Mouse (Mus musculus) embryonic stem cell, embryonic (primary cell): ENCODE data around the gene Spdye4a.
"Not testable (repeated sequence)": the region's sequence is repeated elsewhere in the genome, so short reads cannot be mapped to it uniquely, and the experiment has no call there.

Source experiments
- CTCF ChIA-PET, 4 experiments: fragments of 300-600 bp in 2 of 4; fragments of 350-600 bp in 2 of 4; sonication (Branson Sonifier 250); formaldehyde crosslinking; loops; one replicate each; lab custom pipeline; 2022; ENCODE audit warnings: inconsistent platforms in 2 of 4; lab: Charles Lee
- POLR2A ChIA-PET, 4 experiments: fragments of 300-600 bp in 2 of 4; fragments of 350-600 bp in 2 of 4; sonication (Branson Sonifier 250); formaldehyde crosslinking; loops; one replicate each; lab custom pipeline; 2022; ENCODE audit warnings: antibody characterized with exemption in 4 of 4, inconsistent platforms in 1 of 4; lab: Charles Lee

Spdye4a gene

DNA sequence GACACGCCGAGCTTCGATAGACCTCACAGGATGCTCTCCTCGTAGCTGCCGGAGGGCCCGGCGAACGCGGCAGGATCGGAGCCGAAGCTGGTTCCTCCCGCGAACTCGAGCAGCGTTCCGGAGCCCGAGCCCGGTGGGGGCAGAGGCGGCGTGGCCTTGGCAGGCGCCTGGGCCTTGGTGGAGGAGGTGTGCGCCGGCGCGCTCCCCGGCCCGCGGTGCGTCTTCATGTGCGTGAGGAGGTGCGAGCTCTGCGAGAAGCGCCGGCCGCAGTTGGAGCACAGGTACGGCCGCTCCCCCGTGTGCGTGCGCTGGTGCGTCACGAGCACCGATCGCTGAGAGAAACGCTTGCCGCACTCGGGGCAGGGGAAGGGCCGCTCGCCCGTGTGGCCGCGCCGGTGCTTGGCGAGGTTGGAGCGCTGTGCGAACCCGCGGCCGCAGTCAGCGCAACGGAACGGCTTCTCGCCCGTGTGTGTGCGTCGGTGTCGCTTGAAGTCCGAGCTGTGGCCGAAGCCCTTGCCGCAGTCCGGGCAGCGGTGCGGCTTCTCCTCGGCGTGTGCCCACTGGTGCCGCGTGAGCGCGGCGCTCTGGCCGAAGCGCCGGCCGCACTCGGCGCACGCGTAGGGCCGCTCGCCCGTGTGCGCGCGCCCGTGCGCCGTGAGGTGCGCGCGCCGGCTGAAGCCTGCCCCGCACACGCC, 26.6 kb upstream of the Spdye4a start:
- ChIA-PET CTCF (interaction anchor here in 2 of 4 experiments (0.5 to 1.0 kb wide), 4 partner anchors 41 to 1129 kb away, joined by 3 to 5 read pairs (median 3); partner anchors contain the start of gene Zfp853 (in 1 of the 2)), POLR2A (interaction anchor here (0.5 to 2.1 kb wide), 16 partner anchors 11 to 347 kb away, joined by 3 to 7 read pairs (median 3); partner anchors contain the start of genes Zfp316 (in 3 of the 4) and Zfp12 (in 1 of the 4))

DNA sequence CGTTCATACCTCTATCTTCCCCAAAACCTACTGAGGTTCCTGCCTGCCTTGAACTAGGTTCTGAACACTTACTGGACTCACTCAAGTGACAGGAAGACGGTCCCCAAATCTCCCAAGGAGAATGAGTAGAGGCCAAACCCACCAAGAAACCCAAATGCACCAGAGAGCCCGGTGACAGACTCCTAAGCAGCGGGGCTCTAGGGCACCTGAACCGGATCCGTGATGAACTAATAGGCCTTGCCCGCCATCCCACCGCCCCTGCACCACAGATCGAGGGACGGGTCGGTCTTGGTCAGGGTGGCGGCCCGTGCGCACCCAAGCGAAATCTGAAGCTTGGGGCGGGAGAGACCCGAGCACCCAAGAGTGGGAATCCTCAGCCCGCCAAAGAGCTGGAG, 26.1 kb upstream of the Spdye4a start:
- POLR2A ChIA-PET: interaction anchor here (0.7 to 2.1 kb wide), 12 partner anchors 12 to 317 kb away, joined by 3 to 7 read pairs (median 4); partner anchors contain the start of genes Zfp316 (in 3 of the 4) and Zfp12 (in 1 of the 4)
- CTCF ChIA-PET: interaction anchor here in 2 of 4 experiments (0.5 to 1.0 kb wide), 3 partner anchors 41 to 928 kb away, joined by 3 to 5 read pairs (median 3); partner anchors contain the start of gene Zfp853 (in 1 of the 2)

DNA sequence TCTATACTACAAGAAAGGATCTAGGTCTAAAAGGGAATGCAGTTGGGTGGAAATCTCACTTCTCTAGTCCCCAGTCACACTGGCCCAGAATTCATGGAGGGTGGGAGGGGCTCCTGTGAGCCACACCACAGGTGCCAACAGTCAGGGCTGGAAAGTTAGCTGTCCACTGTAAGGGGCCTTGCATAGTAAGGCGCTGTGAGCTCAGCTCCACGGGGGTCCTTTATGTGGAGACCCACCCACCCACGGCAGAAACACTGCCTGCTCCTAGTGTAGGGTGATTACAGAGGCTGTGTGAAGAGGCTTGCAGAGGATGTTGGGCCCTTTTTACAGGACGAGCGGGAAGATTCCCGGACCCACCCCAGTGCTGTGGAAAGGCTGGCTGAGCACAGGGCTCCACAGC, 25.3 kb upstream of the Spdye4a start:
- POLR2A ChIA-PET: interaction anchor here in 2 of 4 experiments (0.7 to 2.1 kb wide), 5 partner anchors 12 to 48 kb away, joined by 3 to 5 read pairs (median 4); partner anchors contain the start of genes Zfp12 (in 1 of the 2) and Zfp316 (in 1 of the 2)
- CTCF ChIA-PET: no interaction called here

DNA sequence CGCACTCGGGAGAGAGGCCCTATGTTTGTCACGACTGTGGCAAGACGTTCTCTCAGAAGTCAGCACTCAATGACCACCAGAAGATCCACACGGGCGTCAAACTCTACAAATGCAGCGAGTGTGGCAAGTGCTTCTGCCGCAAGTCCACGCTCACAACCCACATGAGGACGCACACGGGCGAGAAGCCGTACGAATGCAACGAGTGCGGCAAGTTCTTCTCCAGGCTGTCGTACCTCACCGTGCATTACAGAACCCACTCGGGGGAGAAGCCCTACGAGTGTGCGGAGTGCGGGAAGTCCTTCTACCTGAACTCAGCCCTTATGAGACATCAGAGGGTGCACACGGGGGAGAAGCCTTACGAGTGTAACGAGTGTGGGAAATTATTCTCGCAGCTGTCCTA, 18.2 kb upstream of the Spdye4a start:
- ChIA-PET POLR2A (no interaction called here), CTCF (no interaction called here)

DNA sequence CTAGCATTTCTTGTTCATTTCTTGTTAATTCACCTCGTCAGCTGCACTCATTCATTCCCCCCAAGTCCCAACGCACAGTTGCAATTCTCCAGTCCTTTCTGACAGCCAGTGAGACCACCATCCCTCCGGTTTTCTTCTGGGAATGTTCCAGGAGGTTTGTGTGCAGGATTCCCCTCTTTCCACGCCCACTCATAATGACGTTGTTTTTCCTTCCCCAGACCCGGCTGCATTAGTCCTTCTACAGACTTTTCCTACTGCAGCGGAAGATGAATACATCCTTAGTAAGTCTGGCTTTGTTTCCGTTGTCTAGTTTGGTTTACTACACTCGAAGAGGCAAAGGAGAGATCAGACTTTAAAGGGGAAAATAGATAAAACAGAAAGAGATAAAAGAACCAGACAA, 9.3 kb upstream of the Spdye4a start:
- CTCF ChIA-PET: interaction anchor here in 2 of 4 experiments (1.0 to 1.9 kb wide), 4 partner anchors 20 to 300 kb away, joined by 3 to 6 read pairs (median 4); no protein-coding TSS in a partner anchor
- POLR2A ChIA-PET: interaction anchor here in 1 of 4 experiments (1.3 to 1.4 kb wide), 2 partner anchors 20 to 56 kb away, joined by 3 to 6 read pairs; partner anchors contain the start of gene Rbak

DNA sequence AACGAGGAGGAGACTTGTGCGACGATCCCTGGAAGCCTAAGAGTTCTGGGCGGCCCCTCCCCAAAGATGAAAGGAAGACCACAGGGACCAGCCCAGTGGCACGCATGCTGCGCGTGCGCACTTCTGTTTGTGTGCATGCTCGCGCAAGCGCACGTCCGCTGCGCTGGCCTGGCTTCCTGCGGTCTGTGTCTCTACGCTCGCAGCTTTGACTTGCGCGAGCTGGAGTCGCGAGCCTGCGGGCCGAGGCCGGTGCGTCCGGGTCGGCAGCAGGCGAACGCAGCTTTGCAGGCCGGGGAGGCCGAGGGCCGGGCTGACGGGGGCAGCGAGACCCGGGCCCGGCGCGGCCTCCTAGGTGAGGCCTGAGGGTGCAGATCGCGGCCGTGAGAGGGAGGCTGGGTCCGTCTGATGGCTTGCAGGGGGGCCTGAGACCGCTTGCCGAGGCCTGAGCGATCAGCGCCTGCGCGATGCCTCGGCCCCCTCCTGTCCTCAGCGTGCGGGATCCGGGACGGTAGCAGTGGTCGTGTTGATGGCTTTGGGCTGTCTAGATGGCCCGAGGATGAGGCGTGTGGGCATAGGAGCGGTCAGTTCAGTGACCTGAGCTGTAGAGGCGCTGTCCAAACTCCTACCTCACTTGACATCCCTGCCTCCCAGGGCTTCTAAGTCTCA, 8.5 kb upstream of the Spdye4a start, which contains the start of gene Zfp12:
Gene Zfp12, plus strand, starts transcription at position 136 of the 666 bp plus-strand sequence.
- CTCF ChIA-PET: interaction anchor here in 3 of 4 experiments (0.7 to 1.9 kb wide), 7 partner anchors 19 to 300 kb away, joined by 3 to 6 read pairs (median 3); no protein-coding TSS in a partner anchor

DNA sequence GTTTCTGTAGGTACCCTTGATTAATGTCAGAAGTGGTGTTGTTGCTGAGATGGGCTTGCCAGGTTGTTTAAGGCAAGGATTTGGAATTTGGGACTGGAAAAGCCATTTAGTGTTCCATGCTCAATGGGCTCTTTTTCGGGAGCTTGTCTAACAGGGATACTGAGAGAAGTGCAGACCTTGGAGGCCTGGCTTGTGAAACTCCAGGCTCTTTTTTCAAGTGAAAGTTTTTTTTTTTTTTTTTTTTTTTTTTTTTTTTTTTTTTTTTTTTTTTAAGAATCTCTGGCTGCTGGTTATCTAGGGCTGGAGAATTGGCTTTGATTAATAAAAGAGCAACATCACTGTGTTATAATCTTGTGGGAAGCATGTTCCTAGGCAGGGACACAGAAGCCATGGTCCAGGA, 4.4 kb downstream of the Spdye4a start:
- ChIA-PET POLR2A (no interaction called here), CTCF (no interaction called here)

More for the DNA sequence above, 8.5 kb upstream of the Spdye4a start, which contains the start of gene Zfp12:
- POLR2A ChIA-PET: interaction anchor here in 3 of 4 experiments (0.7 to 1.4 kb wide), 10 partner anchors 16 to 222 kb away, joined by 3 to 6 read pairs (median 4); partner anchors contain the start of gene Rbak (in 1 of the 3)

DNA sequence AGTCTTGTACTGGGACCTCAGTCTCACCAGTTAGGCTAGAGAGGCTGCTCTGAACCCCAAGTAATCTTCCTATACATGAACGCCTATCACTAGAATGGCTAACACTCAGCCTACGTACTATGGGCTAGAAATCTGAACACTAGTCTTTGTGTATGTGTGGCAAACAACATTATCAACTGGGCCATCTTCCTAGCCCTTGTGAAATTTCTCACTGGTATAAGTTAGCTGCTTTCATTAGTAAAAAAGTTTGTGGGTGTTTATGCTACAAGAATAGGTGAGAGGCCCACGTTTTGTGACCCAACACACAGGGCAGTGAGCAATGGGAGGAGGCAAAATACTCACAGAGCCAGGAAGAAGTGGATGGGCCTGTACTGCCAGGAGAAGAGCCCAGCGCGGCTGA, 5.7 kb downstream of the Spdye4a start:
- ChIA-PET CTCF (no interaction called here), POLR2A (interaction anchor here in 1 of 4 experiments (1.0 kb wide), 1 partner anchor 11 kb away, joined by 3 read pairs; no protein-coding TSS in a partner anchor)

DNA sequence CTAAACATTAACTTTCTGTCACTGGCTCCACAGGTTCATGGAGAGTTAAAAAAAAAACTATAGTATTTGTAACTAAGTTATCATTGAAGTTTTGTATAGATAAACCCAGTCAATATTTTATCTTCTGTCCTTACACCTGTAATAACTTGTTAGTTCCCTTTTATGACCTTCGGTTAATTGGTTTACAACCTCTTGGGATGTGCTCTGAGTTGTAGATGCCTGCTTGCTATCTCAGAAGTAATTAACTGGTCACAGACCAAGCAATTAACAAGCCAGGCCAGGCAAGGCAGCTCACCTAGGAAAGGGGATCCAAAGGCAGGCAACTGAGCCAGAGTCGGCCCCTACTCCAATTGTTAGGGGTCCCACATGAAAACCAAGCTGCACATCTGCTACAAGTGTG, 12.9 kb downstream of the Spdye4a start:
- ChIA-PET POLR2A (no interaction called here), CTCF (no interaction called here)

DNA sequence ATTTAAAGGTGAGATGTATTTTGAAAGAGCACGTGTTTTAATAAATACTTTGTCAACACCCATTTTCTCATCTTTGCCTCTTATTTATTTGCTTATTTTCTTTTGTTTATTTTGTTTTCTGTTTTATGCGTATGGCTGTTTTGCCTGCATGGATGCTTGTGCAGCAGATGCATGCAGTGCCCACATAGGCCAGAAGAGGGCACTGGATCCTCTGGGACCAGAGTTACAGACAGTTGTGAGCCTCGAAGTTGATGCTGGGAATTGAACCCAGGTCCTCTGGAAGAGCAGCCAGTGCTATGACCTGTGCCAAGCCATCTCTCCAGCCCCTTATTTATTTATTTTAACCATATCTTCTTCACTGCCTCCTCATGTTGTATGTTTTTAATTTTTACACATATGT, 21.7 kb downstream of the Spdye4a start:
- POLR2A ChIA-PET: no interaction called here
- CTCF ChIA-PET: no interaction called here

DNA sequence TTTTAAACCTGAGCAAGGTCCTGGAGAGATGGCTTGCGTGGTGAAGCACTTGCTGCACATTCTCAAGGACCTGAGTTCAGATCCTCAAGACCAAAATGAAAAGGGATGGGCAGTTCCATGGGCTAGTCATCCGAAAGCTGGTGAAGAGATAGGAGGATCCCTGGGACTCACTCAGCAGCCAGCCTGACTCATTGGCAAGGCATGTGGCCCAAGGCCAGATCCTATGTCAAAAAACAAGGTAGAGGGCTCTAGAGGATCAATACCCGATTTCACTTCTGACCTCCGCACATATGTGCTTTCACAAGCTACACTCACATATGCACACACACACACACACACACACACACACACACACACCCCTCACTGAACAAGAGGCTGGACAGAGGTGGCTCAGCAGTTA, 30.2 kb downstream of the Spdye4a start:
- POLR2A ChIA-PET: no interaction called here

DNA sequence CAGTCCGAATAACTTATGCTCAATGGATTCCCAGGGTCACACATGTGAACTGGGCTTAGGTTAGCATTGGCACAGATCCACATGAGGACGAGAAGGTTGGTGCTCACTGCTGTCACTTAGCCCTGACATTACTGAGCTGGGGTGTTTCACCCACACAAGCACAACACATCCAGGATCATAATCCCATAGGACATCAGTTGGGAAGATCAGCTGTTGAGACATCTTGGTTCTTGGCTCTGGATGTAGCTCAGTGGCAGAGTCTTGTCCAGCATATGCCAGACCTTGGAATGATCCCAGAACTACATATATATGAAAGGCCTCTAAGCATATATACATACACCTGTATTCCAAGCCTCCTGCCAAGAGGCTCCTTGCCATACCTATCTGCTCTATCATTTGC, 31.5 kb downstream of the Spdye4a start:
- ChIA-PET POLR2A (interaction anchor here in 1 of 4 experiments (1.0 to 1.3 kb wide), 3 partner anchors 14 to 31 kb away, joined by 3 to 4 read pairs (median 3); partner anchors contain the start of genes Rbak and Spdye4b), CTCF (no interaction called here)

More for the DNA sequence above, 30.2 kb downstream of the Spdye4a start:
- CTCF ChIA-PET: interaction anchor here in 1 of 4 experiments (0.6 kb wide), 1 partner anchor 72 kb away, joined by 4 read pairs; no protein-coding TSS in a partner anchor

DNA sequence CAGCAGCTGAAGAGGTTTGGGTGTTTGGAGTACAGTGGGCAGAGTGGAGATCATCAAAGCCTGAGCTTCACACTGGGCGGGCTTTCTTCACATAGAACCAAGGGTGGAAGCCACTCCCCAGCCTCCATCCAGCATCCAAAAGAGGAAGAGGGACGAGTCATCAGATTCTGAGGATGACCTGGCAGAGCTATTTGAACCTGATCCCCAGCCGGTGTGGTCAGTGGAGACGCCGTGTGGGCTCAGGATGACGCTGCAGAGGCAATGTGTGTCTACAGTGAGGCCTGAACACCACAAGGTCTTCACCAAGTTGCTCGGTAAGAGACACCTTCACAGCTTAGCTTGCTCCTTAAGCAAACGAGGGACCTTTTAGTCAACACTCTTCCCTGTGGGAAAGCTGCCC, 31.9 kb downstream of the Spdye4a start:
- CTCF ChIA-PET: interaction anchor here in 1 of 4 experiments (1.4 kb wide), 1 partner anchor 256 kb away, joined by 4 read pairs; no protein-coding TSS in a partner anchor
- POLR2A ChIA-PET: interaction anchor here in 1 of 4 experiments (1.0 to 1.3 kb wide), 3 partner anchors 14 to 31 kb away, joined by 3 to 4 read pairs (median 3); partner anchors contain the start of genes Rbak and Spdye4b

DNA sequence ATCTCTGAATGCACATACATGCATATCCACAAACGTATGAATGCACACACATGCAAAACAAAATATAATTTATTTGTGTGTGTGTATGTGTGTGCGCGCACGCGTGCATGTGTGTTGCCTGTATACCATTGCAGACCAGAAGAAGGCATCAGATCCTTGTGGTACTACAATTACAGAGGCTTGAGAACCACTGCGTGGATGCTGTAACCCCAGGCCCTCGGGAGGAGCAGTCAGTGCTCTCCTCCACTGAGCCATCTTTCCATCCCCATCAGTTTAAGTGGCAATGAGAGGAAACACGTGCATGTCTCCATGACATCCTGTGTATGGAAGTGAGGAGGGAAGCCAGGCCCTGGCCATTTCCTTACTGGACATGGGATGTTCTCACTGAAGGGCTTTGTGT, 33.9 kb downstream of the Spdye4a start:
- CTCF ChIA-PET: no interaction called here
- POLR2A ChIA-PET: no interaction called here

DNA sequence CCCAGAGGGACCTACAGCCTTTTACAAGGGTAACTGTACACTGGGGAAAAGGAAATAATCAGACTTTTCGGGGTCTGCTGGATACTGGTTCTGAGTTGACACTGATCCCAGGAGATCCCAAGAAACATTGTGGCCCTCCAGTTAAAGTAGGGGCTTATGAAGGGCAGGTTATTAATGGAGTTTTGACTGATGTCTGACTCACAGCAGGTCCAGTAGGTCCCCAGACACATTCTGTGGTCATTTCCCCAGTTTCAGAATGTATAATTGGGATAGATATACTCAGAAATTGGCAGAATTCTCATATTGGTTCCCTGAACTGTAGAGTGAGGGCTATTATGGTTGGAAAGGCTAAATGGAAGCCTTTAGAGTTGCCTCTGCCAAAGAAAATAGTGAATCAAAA, 38.7 kb downstream of the Spdye4a start:
- CTCF ChIA-PET, POLR2A ChIA-PET: not testable (repeated sequence)

DNA sequence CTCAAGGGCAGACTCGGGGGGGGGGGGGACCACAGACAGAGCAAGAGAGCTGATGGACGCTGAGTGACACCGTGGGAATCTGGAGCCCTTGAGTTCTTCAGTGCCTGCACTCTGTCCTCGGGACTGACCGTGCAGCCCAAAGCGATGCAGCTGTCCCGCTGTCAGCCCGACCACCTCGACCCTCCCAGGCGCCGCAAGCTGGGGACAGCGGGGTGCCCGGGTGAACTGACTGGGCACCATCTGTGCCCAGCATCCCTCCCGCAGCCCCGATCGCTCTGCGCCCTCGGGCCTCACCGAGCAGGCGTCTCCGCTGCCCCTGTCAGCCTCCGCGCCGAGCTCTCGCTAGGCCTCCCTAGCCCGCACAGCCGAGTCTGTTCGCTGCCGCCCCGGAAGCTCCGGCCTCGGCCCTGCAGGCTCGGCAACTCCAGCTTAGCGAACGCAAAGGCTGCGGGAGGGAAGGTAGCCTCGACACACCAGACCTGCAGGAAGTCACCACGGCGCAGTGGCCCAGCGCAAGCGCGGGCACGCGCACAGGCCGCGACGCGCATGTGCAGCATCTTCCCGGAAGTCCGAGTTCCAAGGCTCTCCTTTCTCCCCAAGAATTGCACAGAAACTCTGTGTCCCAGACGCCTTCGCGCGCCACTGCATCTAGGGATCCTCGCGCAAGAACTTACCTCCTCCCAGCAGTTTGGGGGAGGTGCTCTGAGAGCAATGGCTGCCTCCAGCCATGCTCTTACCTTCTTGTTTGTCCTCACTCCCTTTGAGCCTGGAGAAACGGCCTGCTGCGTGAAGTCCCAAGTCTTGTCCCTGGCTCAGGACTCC, 46.2 kb downstream of the Spdye4a start, which contains the start of the genes Rbak and Spdye4b:
Gene Rbak, minus strand, starts transcription at position 521 of the 822 bp plus-strand sequence.
Gene Spdye4b, plus strand, starts transcription at position 763 of the 822 bp plus-strand sequence.
- ChIA-PET CTCF (interaction anchor here in 3 of 4 experiments (0.6 to 1.3 kb wide), 5 partner anchors 59 to 1100 kb away, joined by 3 to 6 read pairs (median 3); no protein-coding TSS in a partner anchor), POLR2A (interaction anchor here (0.5 to 6.4 kb wide), 13 partner anchors 15 to 323 kb away, joined by 3 to 50 read pairs (median 5); partner anchors contain the start of genes Actb (in 1 of the 4) and Zfp12 (in 1 of the 4))

DNA sequence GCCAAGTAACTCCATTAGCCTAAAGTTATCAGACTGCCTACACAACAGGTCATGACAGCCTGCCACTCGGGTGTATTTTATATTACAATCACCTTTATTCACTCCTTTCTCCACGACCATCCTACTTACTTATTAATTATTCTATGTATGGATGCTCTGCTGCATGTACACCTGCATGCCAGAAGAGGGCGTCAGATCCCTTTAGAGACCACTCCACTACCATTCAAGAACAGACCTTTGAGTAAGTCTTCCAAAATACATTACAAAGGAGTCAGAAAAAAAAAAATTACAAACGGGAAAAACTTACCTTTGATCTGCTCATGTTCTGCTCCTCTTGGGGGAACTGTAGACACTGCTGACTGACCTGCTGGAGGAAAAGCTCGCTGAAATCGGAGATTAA, 47.5 kb downstream of the Spdye4a start:
- POLR2A ChIA-PET: interaction anchor here in 3 of 4 experiments (0.6 to 6.4 kb wide), 5 partner anchors 13 to 273 kb away, joined by 3 to 50 read pairs (median 7); no protein-coding TSS in a partner anchor

More for the DNA sequence above, 47.5 kb downstream of the Spdye4a start:
- CTCF ChIA-PET: interaction anchor here in 2 of 4 experiments (0.6 to 3.0 kb wide), 3 partner anchors 12 to 105 kb away, joined by 3 to 10 read pairs (median 3); no protein-coding TSS in a partner anchor
